Comparison of ENCODE assay signal across 8 mouse cellular contexts in genomic region chr9:8964512-8965133, GRCm38 (mm10). TPM values are rescaled to one million over a fixed set of nuclear protein-coding genes. Genes with fewer than 3 reads are reported as not detected.
DNase-seq lines count a peak whose midpoint lies in the region; ATAC-seq and TF ChIP-seq lines count a peak whose summit lies in the region.

No protein-coding gene starts in this region.

- no peaks in the 10 kb centered on the region for H3K27me3 ChIP-seq in hindbrain, embryonic 11.5 days (ENCODE audit: control insufficient read depth, insufficient read depth, low read length)
- H3K27me3 ChIP-seq in hindbrain, embryonic 16.5 days (replicated peaks; ENCODE audit: control insufficient read depth, insufficient read depth, low read length): no peaks in the 10 kb centered on the region
- H3K27me3 ChIP-seq in forebrain, postnatal 0 days (ENCODE audit: insufficient read depth, low read length): no peaks in the 10 kb centered on the region

- WGBS in hindbrain, embryonic 11.5 days: 68% methylated on average over 8 of the region's 8 CpGs
- WGBS in hindbrain, embryonic 16.5 days: 68% methylated on average over 8 of the region's 8 CpGs
- WGBS in forebrain, postnatal 0 days: 75% methylated on average over 8 of the region's 8 CpGs

- TF ChIP-seq CTCF in forebrain, postnatal 0 days (IDR thresholded peaks at IDR 0.05; ENCODE audit: low read depth): peak; percentile 62

- H3K9me3 ChIP-seq in hindbrain, embryonic 11.5 days (ENCODE audit: control insufficient read depth, low read length): no peaks in the 10 kb centered on the region
- no peaks in the 10 kb centered on the region for H3K9me3 ChIP-seq in hindbrain, embryonic 16.5 days (ENCODE audit: control insufficient read depth, low read length)
- H3K9me3 ChIP-seq in forebrain, postnatal 0 days (ENCODE audit: low read length): no peaks in the 10 kb centered on the region

- H3K27ac ChIP-seq in hindbrain, embryonic 11.5 days (ENCODE audit: low read depth, low read length): no peak overlapping the region
- H3K27ac ChIP-seq in hindbrain, embryonic 16.5 days (ENCODE audit: low read depth, low read length): no peak overlapping the region
- H3K27ac ChIP-seq in forebrain, postnatal 0 days (ENCODE audit: low read depth, low read length): no peak overlapping the region

- H3K36me3 ChIP-seq in hindbrain, embryonic 11.5 days (ENCODE audit: control insufficient read depth, insufficient read depth, low read length): no peaks in the 10 kb centered on the region
- H3K36me3 ChIP-seq in hindbrain, embryonic 16.5 days (ENCODE audit: control insufficient read depth, insufficient read depth, low read length): peaks cover 4% of the 10 kb centered on the region; the same call in 1 of the 2 replicates
- no peaks in the 10 kb centered on the region for H3K36me3 ChIP-seq in forebrain, postnatal 0 days (ENCODE audit: insufficient read depth)

- peak; percentile 43 for DNase-seq in hindbrain, embryonic 11.5 days (ENCODE audit: low spot score)
- peak; percentile 73 for DNase-seq in ES-CJ7 (ENCODE audit: low read depth, low spot score)
- DNase-seq in c-Kit-positive CD71-negative TER-119-negative erythroid progenitor cells, embryonic 14.5 days (ENCODE audit: low read depth): peak; percentile 19
- DNase-seq in forebrain, postnatal 0 days: peak; percentile 21
- DNase-seq in layer of hippocampus, postnatal 10 days (ENCODE audit: low spot score in 2 of 2): peak; percentile 28 to 41
- peak; percentile 6 for DNase-seq in retina, adult 2 months (ENCODE audit: low read depth, low spot score)

- H3K9ac ChIP-seq in hindbrain, embryonic 11.5 days (ENCODE audit: low read depth, low read length): no peak overlapping the region
- H3K9ac ChIP-seq in hindbrain, embryonic 16.5 days (ENCODE audit: low read depth, low read length): no peak overlapping the region
- H3K9ac ChIP-seq in forebrain, postnatal 0 days: no peak overlapping the region

- peak; percentile 64; the same call in 1 of the 2 replicates for ATAC-seq in hindbrain, embryonic 11.5 days (ENCODE audit: low FRiP score)
- no peak for ATAC-seq in hindbrain, embryonic 16.5 days
- ATAC-seq in forebrain, postnatal 0 days: no peak
- ATAC-seq in activated CD4-positive, CD25-positive, alpha-beta regulatory T cell, adult 4 months: no peak

- H3K4me2 ChIP-seq in hindbrain, embryonic 11.5 days (replicated peaks; ENCODE audit: low read depth, low read length): no peak overlapping the region
- no peak overlapping the region for H3K4me2 ChIP-seq in hindbrain, embryonic 16.5 days (ENCODE audit: low read length)
- H3K4me2 ChIP-seq in forebrain, postnatal 0 days (ENCODE audit: low read depth): no peak overlapping the region

- no peaks in the 10 kb centered on the region for H3K4me1 ChIP-seq in hindbrain, embryonic 11.5 days (replicated peaks; ENCODE audit: control insufficient read depth, insufficient read depth, low read length)
- H3K4me1 ChIP-seq in hindbrain, embryonic 16.5 days (ENCODE audit: control insufficient read depth, insufficient read depth, low read depth, low read length): no peaks in the 10 kb centered on the region
- H3K4me1 ChIP-seq in forebrain, postnatal 0 days (ENCODE audit: insufficient read depth): no peaks in the 10 kb centered on the region

- H3K4me3 ChIP-seq in hindbrain, embryonic 11.5 days (ENCODE audit: low read depth, low read length): no peak overlapping the region
- no peak overlapping the region for H3K4me3 ChIP-seq in hindbrain, embryonic 16.5 days (ENCODE audit: low read length)
- no peak overlapping the region for H3K4me3 ChIP-seq in forebrain, postnatal 0 days (ENCODE audit: low read depth, low read length)

RNA-seq across cellular contexts. Expression of gene Gm16485, which starts 7.0 kb away (rescaled TPM):
- 0.06 TPM in 1 of 2 replicates, not detected in the other for polyA plus RNA-seq in hindbrain, embryonic 11.5 days (2014; fragmentation: Nextera tagmentation; extraction: Ambion mirVana)
- polyA plus RNA-seq in hindbrain, embryonic 16.5 days (2015; fragmentation: Nextera tagmentation; extraction: Ambion mirVana): 0.40 and 0.53 TPM in 2 replicates
- total RNA-seq in forebrain, postnatal 0 days (2014; rRNA removed): 0.54 and 1.3 TPM in 2 replicates
- polyA plus RNA-seq in forebrain, postnatal 0 days (2015; fragmentation: Nextera tagmentation; extraction: Ambion mirVana): 0.08 and 0.33 TPM in 2 replicates
- 1 to 10 TPM; 4.3 to 5.1 TPM for total RNA-seq in layer of hippocampus, postnatal 10 days (2021)
- under 1 TPM in 1 of 2 experiments, not detected in 1; 0.11 TPM for polyA plus RNA-seq in activated CD4-positive, CD25-positive, alpha-beta regulatory T cell, adult 4 months (2017; shearing (Covaris generic))

Comparison
In these comparisons a context has a peak if more than half of its experiments do, and no peak if none do; other contexts are left out.
1. DNase-seq: peak in every context shown above with its lines; median percentile 73 in ES-CJ7; 43 in hindbrain, embryonic 11.5 days; 34 in layer of hippocampus, postnatal 10 days; 21 in forebrain, postnatal 0 days; 19 in c-Kit-positive CD71-negative TER-119-negative erythroid progenitor cells, embryonic 14.5 days; 6 in retina, adult 2 months.